Mouse (Mus musculus) monocyte, adult 5-6 weeks (primary cell): Measurements from ENCODE around the gene Csrnp1. TPM values are rescaled to one million over a fixed set of nuclear protein-coding genes. Genes with fewer than 3 reads are reported as not detected.

ENCODE experiments used
- ATAC-seq: fragments of 153-309, 156-312 bp; replicated peaks from 2 replicates; pipeline ENCODE4 v1.8.0; 2017; ENCODE audit warnings: mild to moderate bottlenecking; ENCODE audit not compliant: low TSS enrichment, insufficient number of reproducible peaks, severe bottlenecking, poor library complexity, low FRiP score
- total RNA-seq: library from RNA; stranded (forward); fragments of 200-1000, 200-491, 200-594 nt; gene quantifications from 3 replicates; pipeline ENCODE4 v1.2.3, GENCODE M21; 2017

Gene Csrnp1
- total RNA-seq, 1 experiment from 2014 or later, result 46.8 TPM

- 0 out of 2 replicates have a peak, but pooled peaks have one; percentile 16 for ATAC-seq
Measured at GRCm38 (mm10) chr9:119981183-119982179, 3.0 kb downstream of the Csrnp1 start.

- no peak for ATAC-seq
Measured at GRCm38 (mm10) chr9:119980770-119981182, 3.7 kb downstream of the Csrnp1 start.

GRCm38 (mm10) chr9:119979749-119980148 lies 4.7 kb downstream of the Csrnp1 start:
- ATAC-seq, result no peak

DNA sequence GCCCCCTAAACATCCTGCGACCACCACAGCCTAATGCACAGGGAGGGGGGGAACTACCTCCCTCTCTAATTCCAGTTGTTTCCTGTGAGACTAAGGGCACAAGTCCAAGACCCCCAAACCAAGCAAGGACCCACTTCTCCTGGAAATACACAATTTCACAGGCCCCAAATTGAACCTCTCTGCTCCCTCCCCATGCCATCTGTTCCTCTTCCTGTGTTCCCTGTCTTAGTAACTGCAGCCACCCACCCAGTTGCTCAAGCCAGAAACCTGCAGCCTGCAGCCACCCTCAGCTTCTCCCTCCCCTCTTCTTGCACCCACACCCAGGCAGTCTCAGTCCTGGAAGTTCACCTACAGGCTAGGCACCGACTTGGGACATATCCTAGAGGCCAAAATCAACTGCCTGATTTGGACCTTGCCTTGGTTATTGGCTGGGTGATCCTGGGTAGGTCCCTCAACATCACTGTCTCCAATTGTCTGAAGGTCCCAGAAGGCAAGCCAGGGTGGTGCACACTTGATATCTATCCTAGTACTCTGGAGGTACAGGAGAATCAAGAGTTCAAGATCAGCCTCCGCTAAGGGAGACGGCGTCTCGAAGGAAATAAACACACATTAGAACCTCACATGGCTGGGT lies 5.5 kb downstream of the Csrnp1 start:
- no peak for ATAC-seq

- no peak for ATAC-seq
Measured at GRCm38 (mm10) chr9:119978151-119978810, 6.2 kb downstream of the Csrnp1 start.

DNA sequence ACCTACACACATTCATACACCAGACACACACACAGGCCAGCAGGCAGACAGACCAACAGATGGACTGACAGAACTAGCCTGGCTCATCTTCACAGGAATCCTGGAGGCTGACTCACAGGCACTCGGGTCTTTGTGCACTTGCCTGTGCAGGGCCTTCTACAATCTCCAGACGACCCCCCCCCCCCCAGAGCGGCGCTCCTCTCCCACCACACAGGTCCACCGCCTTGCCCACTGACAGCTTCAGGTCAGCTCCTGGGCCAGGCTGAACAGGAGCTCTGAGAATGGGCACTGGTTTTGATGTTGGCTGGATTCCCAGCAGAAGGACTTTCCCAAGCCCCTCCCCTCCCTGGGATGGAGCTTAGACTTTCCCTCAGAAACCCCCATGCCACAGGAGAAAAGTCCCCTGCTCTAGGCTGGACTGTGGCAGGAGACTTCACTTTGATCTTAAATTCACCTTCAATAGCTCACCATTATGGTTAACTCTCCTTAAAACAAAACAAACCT lies 6.8 kb downstream of the Csrnp1 start:
- no peak for ATAC-seq

GRCm38 (mm10) chr9:119976704-119977556 lies 7.5 kb downstream of the Csrnp1 start:
- ATAC-seq, result no peak

GRCm38 (mm10) chr9:119975286-119975685 lies 9.2 kb downstream of the Csrnp1 start:
- no peak for ATAC-seq

- no peak for ATAC-seq
Measured at GRCm38 (mm10) chr9:119974609-119975008, 9.8 kb downstream of the Csrnp1 start.

DNA sequence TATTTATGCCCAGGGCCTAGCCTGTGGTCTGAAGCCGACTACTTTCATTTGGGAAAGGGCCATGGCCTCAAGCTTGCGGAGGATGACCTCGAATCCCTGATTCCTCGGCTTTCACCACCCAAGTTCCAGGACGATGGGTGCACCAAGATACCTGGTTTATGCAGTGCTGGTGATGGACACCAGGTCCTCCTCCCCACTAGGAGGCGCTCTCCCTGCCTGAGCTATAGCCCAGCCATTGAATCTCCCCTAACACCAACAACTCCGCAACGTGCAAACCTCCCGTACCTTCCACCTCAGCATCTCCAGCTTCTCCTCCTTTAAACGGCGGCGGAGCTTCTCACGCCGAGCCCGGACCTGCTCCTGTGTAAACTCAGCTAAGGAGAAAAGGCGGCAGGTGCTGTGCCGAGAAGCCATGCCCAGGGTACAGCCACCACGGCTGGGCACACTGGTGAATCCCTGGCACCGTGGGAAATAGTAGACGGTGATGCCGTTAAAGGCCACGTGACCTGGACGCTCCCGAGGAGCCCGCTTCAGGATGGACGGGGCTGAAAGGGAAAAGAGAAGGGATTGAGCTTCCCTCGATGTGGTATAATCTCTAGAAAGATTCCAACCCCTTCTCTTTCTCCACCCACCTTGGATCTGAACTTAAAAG lies 10.5 kb downstream of the Csrnp1 start:
- no peak for ATAC-seq

- no peak for ATAC-seq
Measured at GRCm38 (mm10) chr9:119973281-119973680, 11.2 kb downstream of the Csrnp1 start.

DNA sequence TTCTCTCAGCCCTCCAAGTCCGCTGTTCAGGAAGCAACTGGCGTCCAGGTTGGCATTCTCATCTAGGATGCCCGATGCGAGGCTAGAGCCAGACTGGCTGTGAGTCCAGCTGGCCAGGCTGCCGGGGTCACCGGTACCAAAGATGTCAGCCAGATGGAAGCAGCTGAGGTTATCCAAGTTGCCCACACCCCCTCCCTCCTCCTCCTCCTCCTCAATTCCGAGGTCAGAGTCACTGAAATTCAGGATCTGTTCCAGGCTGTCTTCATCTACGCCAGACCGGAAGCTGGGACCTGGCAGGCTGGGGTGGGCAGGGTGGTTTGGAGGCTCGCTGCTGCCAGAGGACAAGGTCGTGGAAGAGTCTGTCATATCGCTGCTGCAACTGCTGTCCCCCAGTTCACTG lies 11.9 kb downstream of the Csrnp1 start:
- ATAC-seq, result no peak

DNA sequence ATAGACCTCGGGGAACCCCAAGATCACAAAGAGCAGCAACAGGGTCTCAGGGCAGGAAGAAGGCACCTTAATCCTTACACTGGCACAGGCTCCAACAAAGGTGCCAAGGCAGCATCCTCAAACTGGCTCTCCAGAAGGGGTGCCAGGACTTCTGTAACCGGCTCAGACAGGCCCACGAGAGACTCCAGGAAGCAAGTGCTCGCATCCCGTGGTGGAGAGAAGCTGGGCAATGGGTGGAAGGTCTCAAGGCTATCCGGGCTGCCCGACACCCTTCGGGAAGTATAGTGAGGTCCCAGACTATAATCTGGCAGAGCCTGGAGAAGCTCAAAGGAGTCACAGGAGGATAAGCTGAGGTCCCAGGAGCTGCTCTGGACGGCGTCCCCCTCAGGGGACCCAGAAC lies 12.3 kb downstream of the Csrnp1 start:
- no peak for ATAC-seq

DNA sequence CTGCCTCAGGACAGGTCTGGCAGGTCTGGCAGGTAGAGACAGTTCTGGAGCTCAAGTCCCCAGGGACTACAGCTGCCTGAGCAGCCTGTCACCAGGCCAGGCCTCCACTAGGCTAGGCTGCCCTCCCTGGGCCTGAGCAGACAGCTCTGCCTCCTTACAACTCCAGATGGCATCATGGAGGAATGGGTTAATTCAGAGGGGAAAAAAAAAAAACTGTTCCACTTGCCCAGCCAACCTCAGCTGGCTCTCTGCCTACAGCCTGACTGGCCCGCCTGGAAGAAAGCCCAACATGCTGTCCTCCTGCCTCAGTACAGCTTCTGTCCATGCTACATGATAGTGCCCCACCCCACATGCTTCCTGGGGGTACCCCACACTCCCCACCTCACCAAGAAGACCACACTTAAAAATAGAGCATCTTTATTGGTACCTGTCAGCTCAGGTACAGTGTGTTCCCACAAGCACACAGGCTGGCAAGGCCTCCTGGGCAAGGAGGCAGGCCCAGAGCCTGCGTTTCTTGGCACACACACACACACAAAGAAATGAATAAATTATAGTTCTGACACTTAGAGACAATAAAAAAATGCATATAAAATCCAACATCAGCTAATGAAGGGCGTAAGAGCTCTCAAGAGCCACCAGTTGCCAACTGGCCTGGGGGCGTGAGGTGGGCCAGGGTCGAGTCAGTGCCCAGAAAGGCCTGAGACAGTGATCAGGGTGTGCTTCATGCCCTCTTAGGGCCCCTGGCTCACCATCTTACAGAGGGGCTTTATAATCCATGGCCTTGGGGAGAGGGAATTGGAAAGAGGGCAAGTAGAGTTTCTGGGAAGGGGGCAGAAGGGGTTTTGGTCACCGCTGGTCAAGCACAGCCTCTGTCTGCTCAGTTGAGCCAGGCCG lies 13.4 kb downstream of the Csrnp1 start:
- no peak for ATAC-seq

- no peak for ATAC-seq
Measured at GRCm38 (mm10) chr9:119970221-119970620, 14.2 kb downstream of the Csrnp1 start.

DNA sequence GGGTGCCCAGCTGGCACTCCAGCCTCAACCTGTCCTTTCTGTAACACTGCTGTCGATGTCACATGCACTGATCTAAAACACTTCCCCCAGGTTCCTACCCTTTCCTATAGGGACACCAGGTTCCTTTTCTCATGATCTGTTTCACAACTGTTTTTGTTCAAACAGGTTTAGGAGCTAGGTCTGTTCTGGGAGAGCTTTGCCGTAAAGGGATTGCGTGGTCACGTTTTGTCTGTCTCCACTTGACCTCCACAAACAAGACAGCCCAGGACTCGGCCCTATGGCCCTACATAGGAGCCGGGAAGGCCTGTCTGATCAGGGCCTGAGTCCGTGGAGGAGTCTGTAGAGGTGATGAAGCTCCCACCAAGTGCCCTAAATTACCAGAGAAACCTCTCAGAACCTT lies 14.6 kb downstream of the Csrnp1 start:
- no peak for ATAC-seq
